ENCODE assay signal across 16 mouse cellular contexts in the genomic region with DNA sequence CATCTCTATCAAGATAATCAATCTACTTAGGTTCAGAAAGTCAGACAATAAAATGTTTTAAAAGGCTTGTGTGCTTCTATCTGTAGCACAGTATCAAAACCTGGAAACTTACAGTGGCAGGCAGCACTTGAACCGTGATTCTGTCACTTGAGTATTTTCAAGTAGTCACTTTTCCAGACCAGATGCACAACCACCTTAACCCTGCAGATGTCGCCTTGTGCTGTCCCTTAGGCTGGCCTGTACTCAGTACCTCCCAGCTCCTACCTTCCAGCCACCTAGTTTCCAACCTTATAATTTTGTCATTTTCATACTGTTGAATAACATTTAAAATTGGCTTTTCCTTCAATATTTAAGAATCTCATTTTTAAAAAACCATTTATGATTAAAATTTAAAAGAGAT. TPM values are rescaled to one million over a fixed set of nuclear protein-coding genes. Genes with fewer than 3 reads are reported as not detected.
DNase-seq lines count a peak whose midpoint lies in the region; ATAC-seq and TF ChIP-seq lines count a peak whose summit lies in the region.
"Had no signal": no experiment of that assay in that cellular context is flagged by ENCODE, and none has a peak within 500 bp of the region (broad histone marks: within the 10 kb centered on the region; RNA-seq: fewer than 3 reads in every experiment).

No protein-coding gene starts in this region.

- H3K9ac ChIP-seq in heart, adult 2 months (ENCODE audit: low read depth, low read length): no peak overlapping the region
- H3K9ac ChIP-seq in liver, postnatal 0 days (replicated peaks): no peak overlapping the region
- H3K9ac ChIP-seq in liver, embryonic 11.5 days (ENCODE audit: low read depth, low read length): no peak overlapping the region
- no peak overlapping the region for H3K9ac ChIP-seq in stomach, postnatal 0 days (ENCODE audit: low read length)
- H3K9ac ChIP-seq: kidney, embryonic 15.5 days; midbrain, embryonic 12.5 days; neural tube, embryonic 12.5 days had no signal

- DNase-seq in heart, adult 2 months: no peak
- DNase-seq in heart, postnatal 4 days: no peak
- no peak for DNase-seq in liver, postnatal 0 days
- DNase-seq in liver, embryonic 11.5 days (ENCODE audit: low spot score): no peak
- DNase-seq in lung, adult 18-20 months: peak; percentile 20 to 41
- peak; percentile 21 for DNase-seq in stomach, postnatal 0 days (ENCODE audit: low spot score)
- no peak for DNase-seq in testis, postnatal 14 days (ENCODE audit: low spot score)
- no peak for DNase-seq in retina, postnatal 1 day
- DNase-seq: cerebellum, postnatal 14 days; heart, adult 18-20 months; heart, postnatal 36 days; right cerebral cortex, adult 18-20 months; thymus, postnatal 25 days had no signal

- ATAC-seq in liver, postnatal 0 days: no peak
- no peak; the same call in 1 of the 2 replicates for ATAC-seq in liver, embryonic 11.5 days (replicated peaks; ENCODE audit: low FRiP score)
- ATAC-seq in stomach, postnatal 0 days (ENCODE audit: low FRiP score, low TSS enrichment): no peak

- TF ChIP-seq EP300 in heart, adult 2 months (IDR thresholded peaks at IDR 0.05; ENCODE audit: insufficient read depth, low read depth, low read length): no peak
- TF ChIP-seq EP300 in liver, postnatal 0 days (IDR thresholded peaks at IDR 0.05; ENCODE audit: low read depth): no peak
- TF ChIP-seq EP300 in stomach, postnatal 0 days (optimal IDR thresholded peaks at IDR 0.05): no peak

- no peak overlapping the region for H3K27ac ChIP-seq in heart, adult 2 months
- H3K27ac ChIP-seq in liver, postnatal 0 days (ENCODE audit: low read depth): no peak overlapping the region
- H3K27ac ChIP-seq in liver, embryonic 11.5 days (ENCODE audit: low read depth, low read length): no peak overlapping the region
- H3K27ac ChIP-seq in stomach, postnatal 0 days (replicated peaks): no peak overlapping the region
- H3K27ac ChIP-seq: kidney, embryonic 15.5 days; midbrain, embryonic 12.5 days; neural tube, embryonic 12.5 days had no signal

- no peak overlapping the region for H3K4me2 ChIP-seq in liver, postnatal 0 days (ENCODE audit: low read depth, low read length)
- no peak overlapping the region for H3K4me2 ChIP-seq in liver, embryonic 11.5 days
- no peak overlapping the region for H3K4me2 ChIP-seq in stomach, postnatal 0 days (replicated peaks; ENCODE audit: low read depth)
- H3K4me2 ChIP-seq: kidney, embryonic 15.5 days; midbrain, embryonic 12.5 days; neural tube, embryonic 12.5 days had no signal

- H3K4me1 ChIP-seq in heart, adult 2 months (ENCODE audit: control insufficient read depth, insufficient read depth, low read length): peaks cover 4% of the 10 kb centered on the region
- peaks cover 5% of the 10 kb centered on the region; the same call in 1 of the 2 replicates for H3K4me1 ChIP-seq in liver, postnatal 0 days (ENCODE audit: insufficient read depth)
- H3K4me1 ChIP-seq in liver, embryonic 11.5 days (replicated peaks; ENCODE audit: control insufficient read depth, insufficient read depth, low read length): no peaks in the 10 kb centered on the region
- H3K4me1 ChIP-seq in stomach, postnatal 0 days (replicated peaks; ENCODE audit: control insufficient read depth, insufficient read depth): no peaks in the 10 kb centered on the region
- H3K4me1 ChIP-seq: kidney, embryonic 15.5 days; midbrain, embryonic 12.5 days; neural tube, embryonic 12.5 days had no signal

- WGBS in heart, adult 2 months: 80% methylated on average over 2 of the region's 2 CpGs
- 60% methylated on average over 2 of the region's 2 CpGs for WGBS in liver, postnatal 0 days (ENCODE audit: insufficient replicate concordance)
- WGBS in liver, embryonic 11.5 days: 45% methylated on average over 2 of the region's 2 CpGs
- WGBS in stomach, postnatal 0 days: 46% methylated on average over 2 of the region's 2 CpGs

- H3K79me2 ChIP-seq in heart, adult 2 months (replicated peaks; ENCODE audit: control insufficient read depth, insufficient read depth, low read length): no peaks in the 10 kb centered on the region

- no peaks in the 10 kb centered on the region for H3K9me3 ChIP-seq in liver, postnatal 0 days (ENCODE audit: low read length)
- no peaks in the 10 kb centered on the region for H3K9me3 ChIP-seq in liver, embryonic 11.5 days (ENCODE audit: control insufficient read depth, low read length)
- no peaks in the 10 kb centered on the region for H3K9me3 ChIP-seq in stomach, postnatal 0 days (ENCODE audit: control insufficient read depth, low read length)
- H3K9me3 ChIP-seq: kidney, embryonic 15.5 days; midbrain, embryonic 12.5 days; neural tube, embryonic 12.5 days had no signal

- H3K36me3 ChIP-seq in heart, adult 2 months (ENCODE audit: control insufficient read depth, insufficient read depth, low read length): no peaks in the 10 kb centered on the region
- no peaks in the 10 kb centered on the region for H3K36me3 ChIP-seq in liver, postnatal 0 days (replicated peaks; ENCODE audit: insufficient read depth, low read length)
- H3K36me3 ChIP-seq in liver, embryonic 11.5 days (ENCODE audit: control insufficient read depth, insufficient read depth, low read length): no peaks in the 10 kb centered on the region
- H3K36me3 ChIP-seq in stomach, postnatal 0 days (ENCODE audit: control insufficient read depth, insufficient read depth, low read length): no peaks in the 10 kb centered on the region
- H3K36me3 ChIP-seq: kidney, embryonic 15.5 days; midbrain, embryonic 12.5 days; neural tube, embryonic 12.5 days had no signal

- H3K27me3 ChIP-seq in heart, adult 2 months (ENCODE audit: control insufficient read depth, insufficient read depth, low read length): no peaks in the 10 kb centered on the region
- H3K27me3 ChIP-seq in liver, postnatal 0 days (ENCODE audit: insufficient read depth, low read length): no peaks in the 10 kb centered on the region
- no peaks in the 10 kb centered on the region for H3K27me3 ChIP-seq in liver, embryonic 11.5 days (replicated peaks; ENCODE audit: control insufficient read depth, insufficient read depth, low read length)
- no peaks in the 10 kb centered on the region for H3K27me3 ChIP-seq in stomach, postnatal 0 days (ENCODE audit: control insufficient read depth, insufficient read depth, low read length)
- H3K27me3 ChIP-seq: kidney, embryonic 15.5 days; midbrain, embryonic 12.5 days; neural tube, embryonic 12.5 days had no signal

- TF ChIP-seq POLR2A in heart, adult 2 months (IDR thresholded peaks at IDR 0.05; ENCODE audit: insufficient read depth, low read depth, low read length): no peak

- no peak overlapping the region for H3K4me3 ChIP-seq in heart, adult 2 months
- H3K4me3 ChIP-seq in liver, postnatal 0 days (ENCODE audit: low read depth, low read length): no peak overlapping the region
- H3K4me3 ChIP-seq in liver, embryonic 11.5 days (ENCODE audit: low read depth, low read length): no peak overlapping the region
- no peak overlapping the region for H3K4me3 ChIP-seq in stomach, postnatal 0 days (ENCODE audit: low read depth, low read length)
- H3K4me3 ChIP-seq: kidney, embryonic 15.5 days; midbrain, embryonic 12.5 days; neural tube, embryonic 12.5 days had no signal

- intact Hi-C loops in heart, adult 2 months (cut with DNase I): no loop called here

- peak; percentile 42 for TF ChIP-seq CTCF in heart, adult 2 months (IDR thresholded peaks at IDR 0.05)
- peak; percentile 38 for TF ChIP-seq CTCF in liver, postnatal 0 days (IDR thresholded peaks at IDR 0.05; ENCODE audit: low read depth)
- TF ChIP-seq CTCF in stomach, postnatal 0 days (IDR thresholded peaks at IDR 0.05; ENCODE audit: low read depth): peak; percentile 61

RNA-seq across cellular contexts. Expression of a gene that starts 20.5 kb away (rescaled TPM):
- total RNA-seq in heart, adult 2 months (2021): 10 to 100 TPM; 80.1 to 99.4 TPM
- polyA plus RNA-seq in heart, adult 2 months (2012; rRNA removed): 30.6 and 38.3 TPM in 2 replicates
- total RNA-seq in heart, postnatal 4 days (2021): 100 to 1,000 TPM; 133 to 142 TPM
- 113 and 123 TPM in 2 replicates for polyA plus RNA-seq in liver, postnatal 0 days (2015; fragmentation: Nextera tagmentation; extraction: Ambion mirVana)
- 178 and 191 TPM in 2 replicates for polyA plus RNA-seq in liver, embryonic 11.5 days (2014; fragmentation: Nextera tagmentation; extraction: Ambion mirVana)
- 130 and 138 TPM in 2 replicates for polyA plus RNA-seq in stomach, postnatal 0 days (2015; fragmentation: Nextera tagmentation; extraction: Ambion mirVana)

RNA-seq across cellular contexts. Expression of a gene that starts 20.9 kb away (rescaled TPM):
- total RNA-seq in heart, adult 2 months (2021): 10 to 100 TPM; 16.1 to 16.2 TPM
- 13.9 and 22.4 TPM in 2 replicates for polyA plus RNA-seq in heart, adult 2 months (2012; rRNA removed)
- total RNA-seq in heart, postnatal 4 days (2021): 10 to 100 TPM; 17.2 to 22.8 TPM
- 2.0 and 2.1 TPM in 2 replicates for polyA plus RNA-seq in liver, postnatal 0 days (2015; fragmentation: Nextera tagmentation; extraction: Ambion mirVana)
- polyA plus RNA-seq in liver, embryonic 11.5 days (2014; fragmentation: Nextera tagmentation; extraction: Ambion mirVana): 3.0 and 4.0 TPM in 2 replicates
- 3.7 and 4.3 TPM in 2 replicates for polyA plus RNA-seq in stomach, postnatal 0 days (2015; fragmentation: Nextera tagmentation; extraction: Ambion mirVana)

Comparison
In these comparisons a context has a peak if more than half of its experiments do, and no peak if none do; other contexts are left out.
1. DNase-seq: peak in lung, adult 18-20 months (2 of 2) and stomach, postnatal 0 days (single experiment); none in heart, adult 2 months (0 of 2), heart, postnatal 4 days (single experiment), liver, postnatal 0 days (single experiment), liver, embryonic 11.5 days (single experiment), testis, postnatal 14 days (single experiment) and retina, postnatal 1 day (single experiment).
2. Peak in every context shown above with its lines, with median percentiles within 50 percentile points of each other: CTCF ChIP-seq.